Mouse (Mus musculus): ENCODE measurements around the gene Wrnip1. TPM values are rescaled to one million over a fixed set of nuclear protein-coding genes. Genes with fewer than 3 reads are reported as not detected.
A peak's percentile ranks its signal among the peaks of the same experiment; 100 is the strongest.

Gene Wrnip1
- total and polyA plus RNA-seq, 2 experiments from 2014 or later: 11.2 to 33.1 TPM

GRCm38 (mm10) chr13:32797085-32797484 lies 4.8 kb upstream of the Wrnip1 start:
- Histone ChIP-seq H3K36me3 (replicated peaks; ENCODE audit: control insufficient read depth, insufficient read depth, low read length) (no peaks in the 10 kb centered on the region), H3K4me2 (ENCODE audit: low read depth, low read length) (no peak overlapping the region), H3K4me1 (ENCODE audit: control insufficient read depth, insufficient read depth) (peaks cover 5% of the 10 kb centered on the region; the same call in 1 of the 2 replicates), H3K4me3 (ENCODE audit: low read depth, low read length) (no peak overlapping the region), H3K9me3 (replicated peaks; ENCODE audit: control insufficient read depth, low read length) (no peaks in the 10 kb centered on the region), H3K27me3 (ENCODE audit: control insufficient read depth, insufficient read depth, low read length) (no peaks in the 10 kb centered on the region), H3K27ac (ENCODE audit: low read depth) (no peak overlapping the region), H3K9ac (replicated peaks; ENCODE audit: low read depth, low read length) (no peak overlapping the region)
- TF ChIP-seq EP300 (IDR thresholded peaks at IDR 0.05; ENCODE audit: low read depth) (no peak), CTCF (IDR thresholded peaks at IDR 0.05; ENCODE audit: low read depth) (peak; percentile 42)
- no peak for ATAC-seq (ENCODE audit: insufficient read depth, low read depth)
- DNase-seq (ENCODE audit: low spot score): no peak
- WGBS: 71% methylated on average over 1 of the region's 1 CpGs

- Histone ChIP-seq H3K4me1 (ENCODE audit: control insufficient read depth, insufficient read depth) (peaks cover 18% of the 10 kb centered on the region), H3K36me3 (replicated peaks; ENCODE audit: control insufficient read depth, insufficient read depth, low read length) (no peaks in the 10 kb centered on the region), H3K9ac (replicated peaks; ENCODE audit: low read depth, low read length) (no peak overlapping the region), H3K27ac (ENCODE audit: low read depth) (no peak overlapping the region), H3K4me2 (ENCODE audit: low read depth, low read length) (no peak overlapping the region), H3K4me3 (ENCODE audit: low read depth, low read length) (no peak overlapping the region), H3K9me3 (replicated peaks; ENCODE audit: control insufficient read depth, low read length) (no peaks in the 10 kb centered on the region), H3K27me3 (ENCODE audit: control insufficient read depth, insufficient read depth, low read length) (no peaks in the 10 kb centered on the region)
- 43% methylated on average over 2 of the region's 2 CpGs for WGBS
- DNase-seq (ENCODE audit: low spot score): no peak
- TF ChIP-seq EP300 (IDR thresholded peaks at IDR 0.05; ENCODE audit: low read depth) (no peak), CTCF (IDR thresholded peaks at IDR 0.05; ENCODE audit: low read depth) (peak; percentile 48)
- no peak for ATAC-seq (ENCODE audit: insufficient read depth, low read depth)
Measured at GRCm38 (mm10) chr13:32799131-32799530, 2.7 kb upstream of the Wrnip1 start.

DNA sequence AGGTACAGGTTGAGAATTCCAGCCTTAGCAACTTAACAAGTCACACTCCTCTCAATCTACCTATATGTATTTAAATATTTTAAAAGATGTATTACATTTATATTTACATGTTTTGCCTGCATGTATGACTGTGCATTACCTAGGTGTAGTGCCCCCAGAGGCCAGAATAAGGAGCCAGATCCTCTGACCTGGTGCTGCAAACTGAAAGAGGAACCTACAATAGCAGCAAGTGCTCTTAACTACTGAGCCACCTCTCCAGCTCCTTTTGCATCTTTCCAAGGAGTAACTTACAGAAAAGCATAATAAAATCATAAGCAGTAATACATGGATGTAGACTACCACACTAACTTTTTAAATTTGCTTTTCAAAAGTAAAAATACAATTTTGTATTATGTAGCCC lies 979 bp upstream of the Wrnip1 start:
- H3K4me1 ChIP-seq (ENCODE audit: control insufficient read depth, insufficient read depth): peaks cover 27% of the 10 kb centered on the region
- no peaks in the 10 kb centered on the region for H3K9me3 ChIP-seq (replicated peaks; ENCODE audit: control insufficient read depth, low read length)
- H3K4me2 ChIP-seq (ENCODE audit: low read depth, low read length): peak overlapping the region; percentile 70; the same call in 1 of the 2 replicates
- H3K36me3 ChIP-seq (replicated peaks; ENCODE audit: control insufficient read depth, insufficient read depth, low read length): peaks cover 6% of the 10 kb centered on the region; the same call in 1 of the 2 replicates
- TF ChIP-seq CTCF (IDR thresholded peaks at IDR 0.05; ENCODE audit: low read depth) (peak; percentile 15; the same call in 1 of the 2 replicates), EP300 (IDR thresholded peaks at IDR 0.05; ENCODE audit: low read depth) (no peak)
- no peak for ATAC-seq (ENCODE audit: insufficient read depth, low read depth)
- DNase-seq (ENCODE audit: low spot score): no peak
- no peak overlapping the region for H3K9ac ChIP-seq (replicated peaks; ENCODE audit: low read depth, low read length)
- H3K4me3 ChIP-seq (ENCODE audit: low read depth, low read length): peak overlapping the region; percentile 87; the same call in 1 of the 2 replicates
- no peaks in the 10 kb centered on the region for H3K27me3 ChIP-seq (ENCODE audit: control insufficient read depth, insufficient read depth, low read length)
- 0 out of 2 replicates have a peak overlapping the region, but pooled peaks have one; percentile 70 for H3K27ac ChIP-seq (ENCODE audit: low read depth)

DNA sequence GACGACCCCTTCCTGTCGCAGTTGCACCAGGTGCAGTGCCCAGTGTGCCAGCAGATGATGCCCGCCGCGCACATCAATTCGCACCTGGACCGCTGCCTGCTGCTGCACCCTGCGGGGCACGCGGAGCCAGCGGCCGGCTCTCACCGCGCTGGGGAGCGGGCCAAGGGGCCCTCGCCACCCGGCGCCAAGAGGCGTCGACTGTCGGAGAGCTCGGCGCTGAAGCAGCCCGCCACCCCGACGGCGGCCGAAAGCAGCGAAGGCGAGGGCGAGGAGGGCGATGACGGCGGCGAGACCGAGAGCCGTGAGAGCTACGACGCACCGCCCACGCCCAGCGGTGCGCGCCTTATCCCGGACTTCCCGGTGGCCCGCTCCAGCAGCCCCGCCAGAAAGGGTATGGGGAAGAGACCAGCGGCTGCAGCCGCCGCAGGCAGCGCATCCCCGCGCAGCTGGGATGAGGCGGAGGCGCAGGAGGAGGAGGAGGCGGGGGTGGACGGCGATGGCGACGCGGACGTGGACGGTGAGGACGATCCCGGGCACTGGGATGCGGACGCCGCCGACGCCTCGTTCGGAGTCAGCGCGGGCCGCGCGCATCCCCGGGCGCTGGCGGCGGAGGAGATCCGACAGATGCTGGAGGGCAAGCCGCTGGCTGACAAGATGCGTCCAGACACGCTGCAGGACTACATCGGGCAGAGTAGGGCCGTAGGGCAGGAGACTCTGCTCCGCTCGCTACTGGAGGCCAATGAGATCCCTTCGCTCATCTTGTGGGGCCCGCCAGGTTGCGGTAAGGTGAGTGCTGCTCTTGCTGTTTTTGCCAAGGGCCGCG lies 632 bp downstream of the Wrnip1 start, which contains the start of gene D930007J09Rik:
TSS of gene D930007J09Rik (minus strand) at position 591 of the 823 bp plus-strand sequence.
- ATAC-seq (ENCODE audit: insufficient read depth, low read depth) (peak; percentile 25), DNase-seq (ENCODE audit: low spot score) (no peak)
- no peaks in the 10 kb centered on the region for H3K9me3 ChIP-seq (replicated peaks; ENCODE audit: control insufficient read depth, low read length)
- peak within 1 kb of the TSS; percentile 88 for H3K9ac ChIP-seq (replicated peaks; ENCODE audit: low read depth, low read length)
- peaks cover 17% of the 10 kb centered on the region for H3K36me3 ChIP-seq (replicated peaks; ENCODE audit: control insufficient read depth, insufficient read depth, low read length)
- peak within 1 kb of the TSS; percentile 87 for H3K4me3 ChIP-seq (ENCODE audit: low read depth, low read length)
- H3K27me3 ChIP-seq (ENCODE audit: control insufficient read depth, insufficient read depth, low read length): no peaks in the 10 kb centered on the region
- under 1% methylated on average over 80 of the region's 95 CpGs for WGBS
- H3K27ac ChIP-seq (ENCODE audit: low read depth): peak within 1 kb of the TSS; percentile 88
- peaks cover 32% of the 10 kb centered on the region for H3K4me1 ChIP-seq (ENCODE audit: control insufficient read depth, insufficient read depth)
- H3K4me2 ChIP-seq (ENCODE audit: low read depth, low read length): peak within 1 kb of the TSS; percentile 79
- TF ChIP-seq CTCF (IDR thresholded peaks at IDR 0.05; ENCODE audit: low read depth): no peak
- no peak for TF ChIP-seq EP300 (IDR thresholded peaks at IDR 0.05; ENCODE audit: low read depth)

DNA sequence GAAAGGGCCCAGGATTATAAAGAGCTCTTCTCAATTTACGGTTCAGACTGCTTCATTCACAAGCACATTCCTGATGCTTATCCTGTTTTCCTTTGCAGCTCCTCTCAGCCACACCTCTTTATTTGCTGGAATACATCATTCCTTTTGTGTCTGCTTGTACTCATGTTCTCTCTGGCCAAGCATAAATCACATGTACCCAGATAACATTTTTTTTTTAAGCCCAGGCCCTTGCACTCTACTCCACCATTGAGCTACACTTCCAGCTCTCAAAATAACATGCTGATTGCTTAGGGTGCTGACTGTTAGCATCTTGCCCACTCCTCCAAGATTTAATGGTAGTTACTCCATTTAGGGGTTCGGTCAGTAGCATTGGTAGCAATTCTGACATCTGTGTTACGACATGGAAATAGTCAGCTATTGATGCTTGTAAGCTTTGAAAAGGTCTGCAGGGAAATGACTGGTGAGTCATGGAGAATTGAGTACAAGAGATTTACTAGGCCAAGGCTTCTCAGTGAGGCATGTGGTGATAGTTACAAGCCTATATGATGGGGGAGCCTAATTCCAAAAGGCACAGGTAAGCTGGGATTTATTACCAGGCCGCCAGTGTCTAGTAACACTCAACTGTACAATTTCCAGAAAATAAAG lies 2.0 kb downstream of the Wrnip1 start:
- H3K9me3 ChIP-seq (replicated peaks; ENCODE audit: control insufficient read depth, low read length): no peaks in the 10 kb centered on the region
- peak overlapping the region; percentile 79 for H3K4me2 ChIP-seq (ENCODE audit: low read depth, low read length)
- H3K27ac ChIP-seq (ENCODE audit: low read depth): peak overlapping the region; percentile 88
- ATAC-seq (ENCODE audit: insufficient read depth, low read depth) (peak; percentile 8; the same call in 1 of the 2 replicates), DNase-seq (ENCODE audit: low spot score) (peak; percentile 66)
- peak overlapping the region; percentile 87 for H3K4me3 ChIP-seq (ENCODE audit: low read depth, low read length)
- peaks cover 32% of the 10 kb centered on the region for H3K4me1 ChIP-seq (ENCODE audit: control insufficient read depth, insufficient read depth)
- H3K36me3 ChIP-seq (replicated peaks; ENCODE audit: control insufficient read depth, insufficient read depth, low read length): peaks cover 25% of the 10 kb centered on the region
- peak overlapping the region; percentile 88 for H3K9ac ChIP-seq (replicated peaks; ENCODE audit: low read depth, low read length)
- no peak for TF ChIP-seq EP300 (IDR thresholded peaks at IDR 0.05; ENCODE audit: low read depth)
- no peak for TF ChIP-seq CTCF (IDR thresholded peaks at IDR 0.05; ENCODE audit: low read depth)
- no peaks in the 10 kb centered on the region for H3K27me3 ChIP-seq (ENCODE audit: control insufficient read depth, insufficient read depth, low read length)
- 55% methylated on average over 4 of the region's 4 CpGs for WGBS

All from heart, postnatal 0 days (tissue).